Mouse (Mus musculus) kidney, adult 11 months (tissue): ENCODE results near the gene C1rl.
"Not testable (repeated sequence)": the region's sequence is repeated elsewhere in the genome, so short reads cannot be mapped to it uniquely, and the experiment has no call there.

ENCODE experiments used
- DNase-seq: peaks from one replicate; pipeline ENCODE4 v3.0.0; 2022

The C1rl gene

GRCm38 (mm10) chr6:124474621-124475020 is 18.3 kb upstream of the C1rl start:
- no peak for DNase-seq

- DNase-seq = not testable (repeated sequence)
Measured at GRCm38 (mm10) chr6:124475335-124476075, 17.4 kb upstream of the C1rl start.

- DNase-seq = no peak
Measured at GRCm38 (mm10) chr6:124476216-124476615, 16.7 kb upstream of the C1rl start.

- no peak for DNase-seq
Measured at GRCm38 (mm10) chr6:124476796-124477195, 16.1 kb upstream of the C1rl start.

- no peak for DNase-seq
Measured at GRCm38 (mm10) chr6:124477221-124477655, 15.7 kb upstream of the C1rl start.

- no peak for DNase-seq
Measured at GRCm38 (mm10) chr6:124477922-124478651, 14.8 kb upstream of the C1rl start.

- no peak for DNase-seq
Measured at GRCm38 (mm10) chr6:124478874-124479572, 13.9 kb upstream of the C1rl start.

GRCm38 (mm10) chr6:124479573-124479930 is 13.4 kb upstream of the C1rl start:
- no peak for DNase-seq

- no peak for DNase-seq
Measured at GRCm38 (mm10) chr6:124480295-124480694, 12.6 kb upstream of the C1rl start.

GRCm38 (mm10) chr6:124481571-124481970 is 11.3 kb upstream of the C1rl start:
- DNase-seq = peak; percentile 76

- not testable (repeated sequence) for DNase-seq
Measured at GRCm38 (mm10) chr6:124483831-124484230, 9.1 kb upstream of the C1rl start.

GRCm38 (mm10) chr6:124484851-124485250 is 8.1 kb upstream of the C1rl start:
- DNase-seq = peak; percentile 22

- DNase-seq = peak; percentile 21
Measured at GRCm38 (mm10) chr6:124485414-124486144, 7.3 kb upstream of the C1rl start.

GRCm38 (mm10) chr6:124487509-124487908 is 5.4 kb upstream of the C1rl start:
- DNase-seq = no peak

GRCm38 (mm10) chr6:124488952-124489351 is 4.0 kb upstream of the C1rl start:
- no peak for DNase-seq

GRCm38 (mm10) chr6:124491427-124491826 is 1.5 kb upstream of the C1rl start:
- no peak for DNase-seq

GRCm38 (mm10) chr6:124493886-124494285 is 973 bp downstream of the C1rl start:
- DNase-seq = no peak

- DNase-seq = no peak
Measured at GRCm38 (mm10) chr6:124496054-124496453, 3.1 kb downstream of the C1rl start.

GRCm38 (mm10) chr6:124499914-124500566 is 7.1 kb downstream of the C1rl start:
- no peak for DNase-seq

GRCm38 (mm10) chr6:124501473-124501872 is 8.6 kb downstream of the C1rl start:
- no peak for DNase-seq

GRCm38 (mm10) chr6:124502021-124502420 is 9.1 kb downstream of the C1rl start:
- no peak for DNase-seq

- no peak for DNase-seq
Measured at GRCm38 (mm10) chr6:124505028-124505427, 12.1 kb downstream of the C1rl start.
